In genomic region chr10:106744966-106745365, GRCm38 (mm10) we compare ENCODE assay signal across 26 mouse cellular contexts.
DNase-seq lines count a peak whose midpoint lies in the region; ATAC-seq and TF ChIP-seq lines count a peak whose summit lies in the region.
"Had no signal": no experiment of that assay in that cellular context is flagged by ENCODE, and none has a peak within 500 bp of the region (broad histone marks: within the 10 kb centered on the region; RNA-seq: fewer than 3 reads in every experiment).

No protein-coding gene starts in this region.

- DNase-seq in cerebellum, postnatal 4 days (ENCODE audit: low spot score in 2 of 2), result no peak
- DNase-seq in cerebellum, adult 2 months, result peak; percentile 58 to 81
- DNase-seq in cerebellum, adult 9-11 months, result peak; percentile 73
- DNase-seq in cerebellum, postnatal 36 days, result peak; percentile 51 to 69
- DNase-seq in urinary bladder, postnatal 10 days (ENCODE audit: low spot score), result no peak
- DNase-seq in adipocyte (ENCODE audit: low spot score), result no peak
- no peak for DNase-seq in left cerebral cortex, postnatal 25 days (ENCODE audit: low spot score in 2 of 2)
- DNase-seq: adrenal gland, adult 8-10 months; adrenal gland, postnatal 25 days; gastrocnemius, postnatal 10 days; heart, adult 11 months; heart, postnatal 14 days; heart, postnatal 4 days; kidney, adult 18-20 months; kidney, adult 9 months had no signal

- TF ChIP-seq POLR2A in cerebellum, adult 2 months (IDR thresholded peaks at IDR 0.05; ENCODE audit: borderline replicate concordance, insufficient read depth, low read length), result no peak

- no peak for TF ChIP-seq CTCF in cerebellum, adult 2 months (IDR thresholded peaks at IDR 0.05; ENCODE audit: borderline replicate concordance, insufficient read depth, low read depth, low read length)

- H3K4me3 ChIP-seq in cerebellum, adult 2 months (replicated peaks; ENCODE audit: insufficient read depth, low read depth, low read length), result no peak overlapping the region
- H3K4me3 ChIP-seq: forebrain, embryonic 10.5 days; forebrain, embryonic 13.5 days; heart, embryonic 12.5 days; heart, embryonic 15.5 days had no signal

- H3K4me1 ChIP-seq in cerebellum, adult 2 months (ENCODE audit: control insufficient read depth, insufficient read depth, low read length), result peaks cover 2% of the 10 kb centered on the region; the same call in 1 of the 2 replicates
- H3K4me1 ChIP-seq: forebrain, embryonic 10.5 days; forebrain, embryonic 13.5 days; heart, embryonic 12.5 days; heart, embryonic 15.5 days had no signal

- H3K27me3 ChIP-seq in cerebellum, adult 2 months (ENCODE audit: control insufficient read depth, insufficient read depth, low read length), result no peaks in the 10 kb centered on the region
- H3K27me3 ChIP-seq: CH12.LX; forebrain, embryonic 13.5 days; heart, embryonic 12.5 days; heart, embryonic 15.5 days had no signal

- ATAC-seq in cerebellum, adult (ENCODE audit: insufficient number of reproducible peaks, low FRiP score, low TSS enrichment), result peak; percentile 78
- ATAC-seq: forebrain, embryonic 13.5 days; forebrain, embryonic 16.5 days; hindbrain, postnatal 0 days; inflammation-experienced regulatory T-cells, adult 6 months; intestine, embryonic 16.5 days had no signal

- H3K27ac ChIP-seq in cerebellum, adult 2 months (ENCODE audit: insufficient read depth, low read length), result no peak overlapping the region
- H3K27ac ChIP-seq: forebrain, embryonic 10.5 days; forebrain, embryonic 13.5 days; heart, embryonic 15.5 days; hindbrain, embryonic 14.5 days; hindbrain, postnatal 0 days had no signal

- intact Hi-C loops in left cerebral cortex, postnatal 25 days (cut with DNase I), result no loop called here

Comparison
In these comparisons a context has a peak if more than half of its experiments do, and no peak if none do; other contexts are left out.
1. DNase-seq: peak in cerebellum, adult 2 months (2 of 2), cerebellum, adult 9-11 months (single experiment) and cerebellum, postnatal 36 days (2 of 2); none in cerebellum, postnatal 4 days (0 of 2), urinary bladder, postnatal 10 days (single experiment), adipocyte (single experiment) and left cerebral cortex, postnatal 25 days (0 of 2).